Mouse (Mus musculus) thymus, postnatal 25 days (tissue): Measurements from ENCODE around the gene Ripor3.

ENCODE experiments used
- DNase-seq: peaks from one replicate; pipeline ENCODE4 v3.0.0; 2022

The Ripor3 gene

DNA sequence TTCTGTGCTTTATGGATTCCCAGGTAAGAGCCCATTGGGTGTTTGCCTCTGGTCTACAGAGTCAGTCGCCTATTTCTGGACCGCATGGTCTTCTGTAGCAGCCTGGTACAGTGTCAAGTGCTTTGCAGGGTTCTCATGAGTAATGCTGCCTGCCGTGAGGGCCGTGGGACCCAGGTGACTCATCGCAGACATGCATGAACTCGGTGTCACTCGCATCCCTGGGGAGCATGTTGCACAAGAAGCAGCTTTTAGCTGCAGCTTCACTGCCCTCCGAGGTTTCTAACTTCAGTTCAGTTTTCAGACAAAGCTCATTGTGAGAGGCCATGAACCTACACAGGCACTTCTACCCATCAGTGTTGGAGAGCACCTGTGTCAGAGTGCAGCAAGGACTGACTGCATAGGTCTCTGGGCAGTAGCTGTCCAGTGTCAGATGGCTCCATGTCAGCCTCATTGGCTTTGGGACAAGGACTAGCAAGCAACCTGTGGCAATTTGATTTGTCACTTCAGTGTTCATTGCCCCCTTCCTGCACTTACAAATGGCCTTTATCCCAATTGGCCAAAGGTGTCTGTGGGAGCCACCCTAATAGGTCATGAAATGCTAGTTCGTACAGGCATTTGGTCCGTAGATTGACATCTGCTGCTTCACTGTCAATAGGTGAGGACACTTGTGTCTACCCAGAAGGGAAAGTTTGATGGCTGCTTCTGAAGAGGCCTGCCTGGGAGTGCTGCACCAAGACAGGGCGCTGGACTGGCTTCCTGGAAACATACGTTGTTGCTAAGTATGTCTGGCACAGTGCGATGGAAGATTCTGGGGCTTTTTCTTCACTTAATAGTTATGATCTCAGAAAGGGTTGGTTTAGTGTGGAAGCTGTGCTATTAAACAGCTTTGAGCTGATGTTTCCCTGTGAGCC, 58.9 kb downstream of the Ripor3 start:
- DNase-seq = no peak

DNA sequence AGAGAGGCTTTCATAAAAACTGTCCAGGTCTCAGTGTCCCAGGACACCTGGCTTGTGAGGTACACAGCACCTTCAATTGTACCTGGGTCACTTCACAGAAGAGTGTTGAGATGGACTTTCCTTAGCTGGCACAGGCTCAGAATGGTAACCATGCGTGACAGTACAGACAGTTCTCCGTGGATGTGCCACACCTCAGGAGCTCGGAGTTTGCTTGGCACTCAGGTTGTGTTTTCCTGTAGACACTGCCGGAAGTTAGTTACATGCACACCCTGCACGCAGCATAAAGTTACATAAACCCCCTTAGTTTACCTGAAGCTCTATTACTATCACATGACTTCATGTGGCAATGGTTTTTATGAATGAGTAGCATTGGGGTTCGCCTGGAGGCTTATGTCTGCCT, 59.7 kb downstream of the Ripor3 start:
- no peak for DNase-seq

DNA sequence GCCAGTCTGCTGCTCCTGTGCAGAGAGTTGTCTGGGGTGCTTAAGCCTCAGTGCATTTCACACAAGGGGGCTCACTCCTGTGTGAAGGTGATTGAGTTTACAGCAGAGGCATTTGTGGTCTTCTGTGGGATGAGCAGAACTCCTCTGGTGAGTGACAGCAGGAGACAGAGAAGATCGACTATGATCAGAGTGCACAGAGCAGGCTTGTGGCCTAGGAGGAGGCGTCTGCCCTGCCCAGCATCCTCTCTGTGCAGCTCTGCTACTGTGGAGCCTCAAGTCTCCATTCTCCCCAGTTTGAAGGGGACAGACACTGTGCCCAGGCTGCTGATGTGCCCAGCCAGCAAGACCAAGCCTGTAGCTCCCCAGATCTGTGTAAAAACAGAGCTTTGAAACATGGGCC, 60.6 kb downstream of the Ripor3 start:
- no peak for DNase-seq

DNA sequence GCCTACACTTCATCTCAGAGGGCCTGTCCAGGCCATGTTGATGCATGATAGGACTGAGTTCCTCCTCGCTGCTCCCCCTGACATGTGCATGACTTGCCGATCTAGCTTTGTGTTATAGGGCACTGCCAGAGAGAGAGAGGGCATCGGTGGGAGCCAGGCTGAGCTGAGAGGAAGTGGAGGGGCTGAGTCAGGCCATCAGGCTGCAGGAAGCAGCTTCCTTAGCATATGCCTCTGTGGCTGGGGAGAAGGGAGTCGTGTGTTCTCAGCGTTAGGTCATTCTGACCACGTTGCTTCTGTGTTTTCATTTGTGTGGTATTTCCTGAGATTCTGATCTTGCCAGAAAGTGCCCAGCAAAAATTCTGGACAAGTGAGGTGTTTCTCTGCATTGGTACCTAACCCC, 61.2 kb downstream of the Ripor3 start:
- peak; percentile 53 for DNase-seq

DNA sequence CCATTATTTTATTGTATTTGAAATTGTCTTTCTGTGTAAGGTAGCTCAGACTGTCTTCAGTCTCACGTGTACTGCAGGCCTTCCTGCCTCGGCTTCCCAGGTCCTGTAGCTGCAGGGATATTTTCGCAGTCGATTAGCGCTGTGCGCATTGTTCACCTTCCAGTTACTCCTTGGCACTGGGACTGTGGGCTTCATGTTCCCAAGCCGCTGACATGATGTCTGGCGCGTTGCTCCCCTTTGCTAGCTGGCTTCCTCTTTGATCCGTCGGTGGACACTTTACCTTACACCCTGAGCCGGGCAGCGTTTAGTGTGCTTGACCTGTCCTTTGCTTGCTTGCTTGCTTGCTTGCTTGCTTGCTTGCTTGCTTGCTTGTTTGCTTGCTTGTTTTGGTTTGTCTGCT, 61.9 kb downstream of the Ripor3 start:
- no peak for DNase-seq

DNA sequence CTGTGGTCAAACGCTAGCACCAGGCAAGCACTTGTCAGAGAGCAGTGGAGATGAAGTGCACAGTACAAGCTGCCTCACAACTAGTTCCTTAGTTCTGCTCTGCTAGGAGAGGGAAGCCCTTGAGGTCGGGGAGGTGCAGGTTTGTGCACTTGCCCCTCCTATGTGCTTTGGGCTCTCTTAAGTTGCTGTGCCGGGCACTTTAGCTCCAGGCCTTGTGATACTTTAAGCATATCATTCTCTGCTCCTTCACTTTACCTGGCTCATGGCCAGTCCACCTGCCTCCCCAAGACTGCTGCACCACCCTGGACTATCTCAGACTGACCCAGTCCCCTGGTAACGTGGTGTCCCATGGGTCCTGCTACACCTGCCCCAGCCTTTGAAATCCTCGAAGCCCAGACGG, 62.4 kb downstream of the Ripor3 start:
- no peak for DNase-seq

DNA sequence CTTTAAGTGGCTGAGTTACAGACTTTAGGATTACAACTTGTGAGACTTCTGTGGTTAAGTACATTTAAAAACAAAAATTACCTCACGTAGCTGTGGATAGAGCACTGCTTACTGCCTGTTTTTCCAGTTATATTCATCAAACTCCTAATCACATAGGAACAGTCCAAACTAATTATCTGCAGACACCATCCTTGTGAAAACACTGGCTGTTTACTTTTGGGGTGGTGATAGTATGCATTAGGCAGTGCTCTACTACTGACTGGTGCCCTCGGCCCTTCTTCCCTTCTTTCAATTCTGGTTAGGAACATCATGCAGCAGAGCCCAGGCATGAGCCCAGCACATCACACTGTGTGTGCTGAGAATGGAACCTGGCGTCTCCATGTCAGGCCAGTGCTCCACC, 63.2 kb downstream of the Ripor3 start:
- no peak for DNase-seq

DNA sequence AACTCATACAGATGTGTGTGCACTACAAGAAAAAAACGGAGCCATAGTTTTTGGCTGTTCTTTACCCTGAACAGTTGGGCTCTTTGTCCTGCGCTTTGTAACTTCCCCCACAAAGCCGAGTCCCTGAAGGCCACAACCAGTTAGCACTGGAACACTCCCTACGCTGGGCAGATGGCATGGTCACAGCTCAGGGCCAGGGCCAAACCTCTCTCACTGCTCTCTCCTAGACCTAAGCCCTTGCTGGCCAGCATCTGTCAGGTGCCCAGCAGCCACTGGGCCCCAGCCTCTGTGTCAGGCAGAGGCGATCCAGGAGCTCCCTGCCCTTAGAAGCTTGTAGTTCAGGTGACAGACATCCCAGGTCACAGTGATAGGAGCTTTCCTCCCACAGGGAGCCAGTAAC, 65.0 kb downstream of the Ripor3 start:
- no peak for DNase-seq

DNA sequence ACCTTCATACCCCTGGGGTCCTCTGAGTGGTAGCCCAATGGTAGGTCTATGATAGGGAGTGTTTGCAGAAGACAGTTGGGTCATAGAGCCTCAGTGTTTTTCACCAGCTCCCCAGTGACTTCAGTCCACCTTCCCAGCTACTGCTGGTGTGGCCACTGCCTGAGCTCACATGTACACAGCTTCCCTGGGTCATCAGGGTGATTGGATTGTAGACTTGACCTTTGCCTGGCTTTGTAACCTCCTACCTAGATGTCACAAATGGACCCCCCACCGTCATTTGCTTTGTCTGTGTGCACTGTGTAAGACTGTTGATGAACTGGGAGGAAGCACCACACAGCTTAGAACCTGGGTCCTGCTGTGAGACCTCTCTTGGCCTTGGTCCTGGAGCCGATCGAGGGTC, 66.2 kb downstream of the Ripor3 start:
- no peak for DNase-seq

DNA sequence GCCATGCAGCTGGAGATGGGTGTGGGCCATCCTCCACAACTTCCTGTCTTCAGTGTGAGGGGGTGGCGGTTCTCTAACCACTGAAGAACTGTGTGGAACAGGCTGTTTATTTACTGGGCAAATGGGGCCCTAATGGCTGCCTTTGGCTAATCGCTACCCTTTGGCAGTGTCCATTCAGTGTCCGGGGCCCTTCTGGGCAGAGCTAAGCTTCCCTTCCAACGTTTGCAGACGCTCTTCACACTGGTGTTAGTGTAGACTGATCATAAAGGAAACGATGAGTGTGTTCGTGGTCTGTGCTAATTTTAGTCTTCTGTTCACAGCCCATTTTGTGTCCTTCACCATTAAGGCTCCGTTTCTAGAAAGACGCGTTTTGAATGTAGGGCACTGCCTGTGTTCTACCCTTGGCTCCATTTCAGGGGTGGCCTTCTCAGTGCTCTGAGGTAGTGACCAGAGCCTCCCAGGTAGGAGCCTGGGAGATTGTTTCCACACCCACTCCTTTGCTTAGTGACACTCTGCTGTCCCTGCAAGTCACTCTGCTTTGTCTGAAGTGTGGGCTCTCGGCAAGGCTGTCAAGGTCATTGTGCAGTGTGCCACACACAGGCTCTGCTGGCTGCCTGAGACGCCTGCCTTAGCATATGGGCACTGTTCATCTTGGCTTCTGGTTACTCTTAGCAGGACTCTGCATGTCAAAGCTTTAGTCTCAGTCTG, 67.3 kb downstream of the Ripor3 start:
- DNase-seq = peak; percentile 77

DNA sequence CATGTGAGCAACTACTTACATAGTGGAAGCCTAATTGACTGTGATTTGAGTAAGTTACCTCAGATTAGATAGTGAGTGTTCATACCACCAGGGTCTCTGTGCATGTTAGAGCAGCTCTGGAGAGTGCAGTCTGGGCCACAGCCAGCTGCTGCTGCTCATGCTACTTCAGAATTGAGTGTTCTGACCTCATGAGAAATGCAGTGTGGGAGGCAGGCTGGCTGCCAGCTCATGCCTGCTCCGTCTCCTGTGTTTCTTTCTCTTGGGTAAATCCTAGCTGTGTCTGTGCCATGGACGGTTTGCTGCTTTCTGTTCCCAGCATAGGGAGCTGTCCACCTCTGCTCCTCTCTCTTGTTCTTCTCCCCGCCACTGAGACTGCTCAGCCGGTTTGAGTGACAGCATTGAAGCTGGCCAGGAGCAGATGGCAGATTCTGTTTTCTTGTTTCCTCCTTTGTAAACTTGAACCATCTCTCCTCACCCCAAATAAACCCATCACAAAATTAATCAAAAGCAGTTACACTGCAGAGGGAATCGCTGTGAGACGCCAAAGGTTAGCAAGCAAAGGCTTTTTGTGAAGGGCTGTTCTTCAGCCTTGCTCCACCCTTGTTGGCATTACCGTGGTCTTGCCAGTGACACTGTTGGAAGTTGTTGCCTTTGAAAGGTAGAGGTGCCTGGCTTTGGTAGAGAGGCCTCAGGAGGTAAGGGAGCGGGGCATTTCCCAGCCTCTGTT, 68.1 kb downstream of the Ripor3 start:
- peak; percentile 40 for DNase-seq

DNA sequence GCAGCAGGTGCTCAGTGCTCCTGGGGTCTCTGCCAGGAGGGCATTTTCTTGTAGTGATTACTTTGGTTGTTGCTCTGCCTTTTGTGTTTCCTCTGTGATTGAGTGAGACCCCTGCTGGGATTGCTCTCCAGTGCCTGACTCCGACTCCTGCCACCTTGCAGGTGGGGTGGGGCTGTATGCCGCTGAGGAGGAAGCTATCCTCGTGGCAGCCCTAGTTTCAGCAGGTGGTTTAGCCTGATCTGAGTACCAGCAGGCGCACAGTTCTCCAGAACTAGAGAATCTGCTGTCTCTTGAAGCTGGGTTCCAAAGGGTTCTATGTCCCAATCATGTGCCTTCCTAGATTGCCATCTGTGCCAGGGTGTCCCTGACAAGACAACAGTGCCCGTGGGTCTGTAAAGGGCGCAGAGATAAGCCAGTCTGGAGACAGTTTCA, 68.7 kb downstream of the Ripor3 start:
- peak; percentile 68 for DNase-seq

DNA sequence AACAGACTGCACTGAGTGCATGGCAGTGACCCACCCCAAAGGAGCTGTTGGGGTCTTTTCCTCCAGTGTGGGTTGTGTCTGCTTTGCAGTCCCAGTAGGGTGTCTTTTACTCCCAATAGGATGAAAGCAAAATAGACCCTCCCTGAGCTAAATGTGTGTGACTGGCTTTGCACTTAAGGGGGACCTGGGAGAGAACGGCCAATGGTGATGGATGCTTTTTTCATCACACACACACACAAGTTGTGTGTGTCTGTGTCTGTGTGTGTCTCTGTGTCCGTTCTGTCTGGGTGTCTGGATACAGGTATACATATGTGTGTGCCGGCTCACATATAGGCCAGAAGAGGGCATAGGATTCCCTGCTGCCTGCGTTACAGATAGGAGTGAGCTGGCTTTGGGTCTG, 69.1 kb downstream of the Ripor3 start:
- no peak for DNase-seq

DNA sequence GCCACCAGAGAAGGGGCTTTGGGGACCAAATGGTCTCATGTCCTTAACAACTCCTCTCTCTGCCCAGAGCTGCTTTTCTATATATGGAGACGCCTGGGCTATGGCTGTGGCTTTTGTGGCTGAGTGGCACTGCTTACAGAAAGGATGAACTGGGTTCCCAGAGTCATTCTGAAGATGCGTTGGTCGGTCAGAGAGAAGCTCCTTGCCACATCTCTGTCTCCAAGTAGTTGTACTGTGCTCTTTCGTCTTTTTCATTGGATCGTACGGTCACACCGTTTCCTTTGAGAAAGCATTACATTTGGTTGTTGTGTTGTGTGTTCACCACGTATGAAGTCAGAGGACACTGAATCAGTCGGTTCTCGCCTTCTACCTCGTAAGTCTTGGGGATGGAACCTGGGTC, 69.8 kb downstream of the Ripor3 start:
- DNase-seq = no peak

DNA sequence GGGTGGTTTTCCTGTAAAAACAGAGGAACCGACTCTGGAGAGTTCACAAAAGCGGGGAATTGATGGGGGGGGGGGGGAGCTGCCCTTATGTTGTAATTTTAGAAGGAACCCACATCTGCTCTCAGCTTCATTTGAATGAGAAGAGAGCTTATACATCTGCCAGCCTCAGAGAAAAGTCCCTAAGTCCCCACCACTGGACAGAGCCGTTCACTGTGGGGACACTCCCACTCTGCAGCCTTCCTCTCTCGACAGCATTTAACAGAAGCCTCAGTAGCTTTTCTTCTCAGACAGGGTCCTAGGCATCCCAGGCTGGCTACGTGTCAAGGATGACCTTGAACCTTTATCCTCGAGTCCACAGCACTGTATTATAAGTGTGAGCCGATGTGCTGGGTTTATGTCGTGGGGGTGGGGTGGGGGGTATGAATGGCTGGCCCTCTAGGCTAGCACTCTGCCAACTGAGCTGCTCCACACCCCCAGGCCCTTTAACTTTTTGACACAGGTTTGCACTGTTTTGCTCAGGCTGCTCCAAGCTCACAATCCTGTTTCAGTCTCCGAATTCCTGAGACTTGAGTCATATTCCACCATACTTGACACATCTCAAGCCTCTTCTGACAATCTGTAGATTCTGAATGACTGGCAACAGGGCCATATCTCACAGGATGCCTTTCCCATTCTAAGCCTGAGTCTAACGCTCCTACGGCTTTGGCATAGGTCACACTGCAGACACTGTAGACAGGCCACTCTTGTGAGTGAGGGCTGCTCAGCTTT, 70.6 kb downstream of the Ripor3 start:
- no peak for DNase-seq

DNA sequence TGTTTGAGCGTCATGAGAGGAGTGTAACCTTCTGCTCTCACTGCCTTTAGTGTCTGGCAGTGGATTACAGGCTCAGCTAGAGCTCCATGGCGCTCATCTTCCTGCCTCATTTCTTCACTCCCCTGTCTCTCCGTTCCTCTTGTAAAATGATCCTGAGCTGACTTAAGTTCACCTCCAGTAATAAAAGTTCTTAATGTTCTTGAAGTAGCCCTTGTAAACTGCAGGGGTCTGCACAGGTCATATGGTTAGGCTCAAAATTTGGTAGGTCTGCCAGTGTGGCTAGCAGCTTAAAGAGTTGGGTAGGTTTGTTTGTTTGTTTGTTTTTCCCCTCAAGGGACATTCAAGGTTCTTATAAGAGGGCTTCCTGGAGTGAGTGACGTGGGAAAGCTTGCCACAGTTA, 71.2 kb downstream of the Ripor3 start:
- no peak for DNase-seq

DNA sequence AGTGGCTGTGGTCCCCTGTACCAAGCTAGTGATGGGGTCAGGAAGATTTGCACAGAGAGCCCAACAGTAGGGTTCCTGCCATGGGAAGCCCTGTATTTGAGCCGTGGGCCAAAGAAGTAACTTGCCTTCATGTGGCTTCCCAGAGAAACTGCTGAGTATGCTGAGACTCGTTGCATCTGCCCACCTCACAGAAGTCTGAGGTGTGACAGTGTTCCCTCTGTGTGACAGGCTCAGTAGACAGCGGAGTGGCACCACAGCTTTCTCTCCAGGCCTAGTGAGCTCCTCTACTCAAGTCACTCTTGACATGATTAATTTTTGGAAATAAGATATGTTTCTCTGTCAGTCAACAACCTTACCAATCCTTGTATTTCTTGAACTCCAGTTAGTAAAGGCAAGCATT, 71.6 kb downstream of the Ripor3 start:
- no peak for DNase-seq

DNA sequence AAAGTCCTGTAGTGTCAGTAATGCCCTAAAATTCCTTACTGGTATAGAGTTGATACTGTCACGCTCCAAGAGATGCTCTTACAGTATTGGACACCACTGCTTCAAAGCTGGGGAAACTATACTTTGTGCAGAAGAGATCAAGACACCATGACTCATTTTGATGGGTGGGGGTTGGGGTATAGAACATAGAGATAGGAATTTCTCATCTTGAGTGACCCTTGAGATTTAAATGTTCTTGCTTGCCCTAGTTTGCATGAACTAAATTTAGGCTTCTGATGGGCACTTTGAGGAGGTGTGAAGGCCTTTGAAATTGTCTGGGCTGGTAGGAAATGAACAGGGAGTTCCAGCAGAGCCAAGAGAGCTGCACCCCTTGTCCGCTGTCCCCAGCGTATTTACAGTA, 74.5 kb downstream of the Ripor3 start:
- DNase-seq = no peak

DNA sequence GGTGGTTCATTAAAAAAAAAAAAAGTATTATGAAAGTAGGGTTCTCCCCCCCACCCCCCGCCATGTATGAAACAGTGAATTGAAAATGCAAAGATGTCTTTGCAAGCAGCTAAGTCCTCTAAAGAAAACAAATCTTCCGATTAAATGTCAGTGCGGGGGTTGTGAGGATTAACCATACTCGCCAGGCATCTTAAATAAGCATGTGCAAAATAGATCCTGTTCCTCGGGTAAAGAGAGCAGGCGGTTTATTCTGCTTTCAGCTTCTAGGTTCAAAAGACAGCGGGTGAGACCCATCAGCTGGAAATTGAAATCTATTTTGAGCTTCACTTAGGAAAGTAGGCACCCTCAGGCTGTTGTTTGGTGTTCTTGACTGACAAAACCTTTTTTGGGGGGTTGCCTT, 77.0 kb downstream of the Ripor3 start:
- no peak for DNase-seq

DNA sequence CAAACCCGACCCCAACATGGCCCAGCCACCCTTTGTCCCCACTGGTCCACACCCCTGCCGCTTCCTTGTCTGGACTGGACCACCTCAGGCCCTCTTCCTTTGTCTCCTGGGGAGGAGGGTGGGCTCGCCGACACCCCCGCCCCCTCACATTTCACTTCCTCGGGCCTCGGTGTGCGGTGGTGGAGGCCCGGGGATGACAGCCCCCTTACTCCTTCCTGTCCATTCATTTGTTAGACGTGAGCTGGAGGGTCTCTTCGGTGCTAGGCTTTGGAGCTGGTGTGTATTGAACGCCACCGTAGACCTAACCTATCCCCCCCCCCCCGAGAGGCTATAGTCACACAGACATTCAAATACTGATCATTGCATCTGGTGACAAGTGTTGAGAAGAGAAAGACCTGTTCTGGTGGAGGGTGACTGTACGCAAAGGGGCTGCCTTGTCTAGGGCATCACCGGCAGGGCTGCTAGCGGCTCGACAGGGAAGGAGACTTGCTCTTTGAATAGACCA, 77.6 kb downstream of the Ripor3 start:
- DNase-seq = peak; percentile 42

DNA sequence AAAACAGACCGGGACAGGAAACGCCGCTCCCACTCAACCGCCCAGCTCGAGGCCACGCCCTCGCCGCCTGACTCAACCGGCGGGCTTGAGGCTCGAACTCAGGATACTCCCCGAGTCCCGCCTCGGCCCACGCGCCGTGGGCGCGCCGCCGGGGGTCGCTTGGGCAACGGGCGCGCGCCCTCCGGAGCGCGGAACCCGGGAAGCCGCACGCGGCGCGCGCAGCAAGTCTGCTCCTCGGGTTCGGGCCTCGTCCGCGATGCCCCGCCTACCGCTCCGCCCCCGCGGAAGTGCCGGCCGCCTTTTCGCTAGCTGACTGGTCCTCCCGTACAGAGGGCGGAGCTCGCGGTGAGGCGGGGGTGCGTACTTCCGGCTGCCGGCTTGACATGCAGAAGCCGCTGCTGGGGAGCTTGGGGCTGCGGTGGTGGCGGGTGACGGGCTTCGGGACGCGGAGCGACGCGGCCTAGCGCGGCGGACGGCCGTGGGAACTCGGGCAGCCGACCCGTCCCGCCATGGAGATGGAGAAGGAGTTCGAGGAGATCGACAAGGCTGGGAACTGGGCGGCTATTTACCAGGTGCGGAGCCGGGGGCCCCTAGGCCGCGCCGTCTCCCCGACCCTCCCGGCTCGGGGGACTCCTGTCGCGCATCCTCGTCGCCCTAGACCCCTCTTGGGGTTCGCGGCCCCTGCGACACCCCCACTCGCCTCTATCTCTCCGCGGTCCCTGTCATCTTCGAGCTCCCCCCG, 78.3 kb downstream of the Ripor3 start, which contains the start of gene Ptpn1:
Gene Ptpn1, plus strand, starts transcription at position 73 of the 742 bp plus-strand sequence.
- DNase-seq = peak; percentile 99

DNA sequence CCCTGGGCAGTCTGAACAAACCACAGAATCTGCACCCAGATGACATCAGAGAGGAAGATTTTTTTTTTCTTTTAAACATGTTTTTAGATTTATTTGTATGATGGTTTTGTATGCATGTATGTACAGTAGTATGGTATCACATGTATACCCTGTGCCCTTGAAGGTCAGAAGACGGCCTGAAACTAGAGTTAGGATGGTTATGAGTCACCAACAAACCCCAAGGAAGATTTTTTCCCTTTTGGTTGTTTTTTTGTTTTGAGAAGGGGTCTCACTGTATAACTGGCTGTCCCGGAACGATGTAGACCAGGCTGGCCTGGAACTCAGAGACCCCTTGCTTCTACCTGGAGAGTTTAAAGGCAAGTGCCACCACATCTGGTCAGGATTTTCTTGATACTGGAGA, 79.4 kb downstream of the Ripor3 start:
- no peak for DNase-seq
